Mouse (Mus musculus) cerebellum, adult 2 months (tissue): Measurements from ENCODE around the gene Arhgef15.
"Not testable (repeated sequence)": the region's sequence is repeated elsewhere in the genome, so short reads cannot be mapped to it uniquely, and the experiment has no call there.

Source experiments
- CTCF ChIP-seq: fragments of 200-500 bp; IDR thresholded peaks from 2 replicates; pipeline ENCODE4 v1.5.1; 2011; ENCODE audit warnings: low read depth, mild to moderate bottlenecking, control low read depth, low read length, moderate library complexity, borderline replicate concordance; ENCODE audit not compliant: insufficient read depth
- POLR2A ChIP-seq: fragments of 200-500 bp; IDR thresholded peaks from 2 replicates; pipeline ENCODE4 v1.6.1; 2011; ENCODE audit warnings: low read length, control low read depth, borderline replicate concordance; ENCODE audit not compliant: insufficient read depth

DNA sequence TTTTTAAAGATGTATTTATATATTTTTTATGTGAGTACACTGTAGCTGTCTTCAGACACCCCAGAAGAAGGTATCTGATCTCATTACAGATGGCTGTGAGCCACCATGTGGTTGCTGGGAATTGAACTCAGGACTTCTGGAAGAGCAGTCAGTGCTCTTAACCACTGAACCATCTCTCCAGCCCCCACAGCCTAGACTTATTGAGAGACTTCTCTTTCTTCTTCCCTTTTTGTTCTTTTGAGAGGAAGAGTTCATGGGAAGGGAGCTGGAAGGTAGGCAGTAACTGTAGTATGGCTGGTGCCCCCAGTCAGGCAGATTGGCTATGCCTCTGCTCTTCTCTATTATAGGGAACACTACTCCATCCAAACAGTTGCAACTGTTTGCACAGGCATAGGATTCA is 49.3 kb upstream of the Arhgef15 start:
- TF ChIP-seq CTCF, POLR2A: not testable (repeated sequence)
